Mouse (Mus musculus) Patski (cell line): ENCODE results near the gene Adgrl2. TPM values are rescaled to one million over a fixed set of nuclear protein-coding genes. Genes with fewer than 3 reads are reported as not detected.

ENCODE experiments used
- ATAC-seq: fragments of 100-300 bp; one replicate; pipeline ENCODE4 v1.8.0; 2021
- CTCF ChIA-PET: fragments of 350-600 bp; sonication (Branson Sonifier 250); formaldehyde crosslinking; loops from one replicate; lab custom pipeline; 2022; ENCODE audit warnings: inconsistent platforms; lab: Charles Lee
- POLR2A ChIA-PET: fragments of 350-600 bp; sonication (Branson Sonifier 250); formaldehyde crosslinking; loops from one replicate; lab custom pipeline; 2022; ENCODE audit warnings: antibody characterized with exemption, inconsistent platforms; lab: Charles Lee
- DNase-seq: peaks from one replicate; pipeline ENCODE4 v3.0.0-alpha.2; 2011; ENCODE audit warnings: low read depth, low spot score
- H3K27me3 ChIP-seq: fragments of 371-371 bp; one replicate; pipeline ENCODE4 v1.5.1; 2021
- CTCF ChIP-seq: fragments of 100-300 bp; IDR thresholded peaks from one replicate; pipeline ENCODE4 v1.5.1; 2021
- in situ Hi-C: fragments of 300-500 bp; cut with MboI; formaldehyde crosslinking; loops from 3 replicates; pipeline ENCODE4 v1.11.1; 2018; ENCODE audit warnings: low pct_unique_long_range_greater_than_20kb, mixed read lengths
- polyA plus RNA-seq: library from polyadenylated mRNA; unstranded; gene quantifications from one replicate; pipeline ENCODE4 v1.2.3, GENCODE M21; 2021

The Adgrl2 gene
- polyA plus RNA-seq, 1 experiment from 2014 or later = 107 TPM

DNA sequence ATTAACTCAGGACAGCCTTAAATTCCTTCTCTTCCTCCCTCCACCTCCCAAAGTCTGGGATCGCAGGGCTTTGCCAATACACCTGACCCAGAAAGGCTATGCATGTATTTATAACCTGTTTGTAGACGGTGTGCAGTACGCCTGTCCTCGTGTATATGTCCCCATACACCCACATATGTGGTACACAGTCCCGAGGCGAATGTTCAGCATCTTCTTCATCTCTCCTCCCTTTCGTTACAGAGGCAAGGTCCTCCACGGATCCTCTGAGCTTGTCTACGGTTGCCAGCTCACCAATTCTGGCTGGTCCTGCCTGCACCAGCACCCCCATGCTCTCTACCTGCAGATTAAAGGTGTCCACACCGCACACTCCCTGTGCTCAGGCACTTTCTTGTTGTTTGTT is 30.1 kb downstream of the Adgrl2 start:
- no peak for ATAC-seq
- POLR2A ChIA-PET = interaction anchor here (1.2 kb wide), 1 partner anchor 11 kb away, joined by 4 read pairs; no protein-coding TSS in a partner anchor

DNA sequence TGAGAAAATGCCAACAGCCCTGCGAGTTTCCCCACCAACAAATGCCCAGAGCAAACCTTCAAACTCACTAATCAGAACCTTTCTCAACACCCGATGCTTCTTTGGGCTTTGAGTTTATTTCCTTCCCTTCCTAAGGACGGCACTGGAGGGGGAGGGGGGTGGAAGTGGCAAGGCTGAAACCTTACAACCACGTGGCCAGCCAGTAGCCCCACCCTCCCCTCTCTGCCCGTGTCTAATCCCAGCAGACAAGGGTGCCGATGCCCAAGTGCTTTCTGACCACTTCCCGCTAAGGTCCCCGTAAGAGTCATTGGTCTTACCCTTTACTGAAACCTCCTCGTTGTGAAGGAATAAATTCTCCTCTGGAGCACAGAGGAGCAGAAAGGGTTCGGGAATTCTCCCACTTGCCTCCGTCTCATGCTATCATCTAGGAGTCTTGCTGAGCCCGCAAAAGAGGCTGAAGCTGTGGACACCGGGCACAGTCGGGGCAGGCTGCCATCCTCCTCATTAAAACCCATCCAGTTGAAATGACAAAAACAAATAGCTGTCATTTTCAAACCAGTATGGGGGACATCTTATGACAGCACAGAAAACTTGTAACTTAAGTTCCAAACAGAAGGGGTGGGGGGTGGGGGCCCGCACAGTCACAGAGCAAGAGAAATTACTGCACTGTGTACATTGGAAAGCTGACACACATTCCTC is 30.9 kb downstream of the Adgrl2 start:
- no peaks in the 10 kb centered on the region for H3K27me3 ChIP-seq
- ATAC-seq (peak; percentile 84), DNase-seq (no peak)
- ChIA-PET CTCF (interaction anchor here (1.1 to 2.8 kb wide), 4 partner anchors 8 to 18 kb away, joined by 3 to 10 read pairs (median 4); no protein-coding TSS in a partner anchor), POLR2A (interaction anchor here (1.2 to 1.6 kb wide), 2 partner anchors 11 to 12 kb away, joined by 3 to 4 read pairs; no protein-coding TSS in a partner anchor)
- in situ Hi-C loops = no loop called here
- no peak for TF ChIP-seq CTCF

More for the DNA sequence above, 30.1 kb downstream of the Adgrl2 start:
- no peak for TF ChIP-seq CTCF
- DNase-seq = no peak
- in situ Hi-C loops = no loop called here
- CTCF ChIA-PET = interaction anchor here (1.0 to 2.8 kb wide), 6 partner anchors 9 to 230 kb away, joined by 3 to 10 read pairs (median 4); no protein-coding TSS in a partner anchor
- no peaks in the 10 kb centered on the region for H3K27me3 ChIP-seq

DNA sequence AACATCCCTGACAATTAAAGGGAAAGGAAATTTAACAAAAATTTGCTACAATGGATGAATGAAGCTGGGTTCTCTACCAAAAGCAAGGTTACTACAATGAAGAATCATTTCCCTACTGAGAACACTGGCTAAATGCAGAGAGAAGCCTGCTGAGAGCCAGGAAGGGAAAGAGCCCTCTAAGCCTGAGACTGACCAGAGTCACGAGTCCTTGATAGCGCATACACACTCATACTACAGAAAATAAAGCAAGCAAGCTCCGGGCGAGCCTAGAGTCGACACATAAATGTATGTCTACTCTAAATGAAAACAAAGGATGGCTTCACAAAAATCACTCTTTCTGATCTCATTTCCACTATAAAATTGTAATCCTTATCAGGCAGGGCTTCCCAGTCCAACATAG is 31.6 kb downstream of the Adgrl2 start:
- no peak for DNase-seq
- CTCF ChIA-PET = interaction anchor here (1.4 to 1.8 kb wide), 2 partner anchors 19 to 23 kb away, joined by 3 to 4 read pairs; no protein-coding TSS in a partner anchor
- in situ Hi-C loops = no loop called here
- POLR2A ChIA-PET = interaction anchor here (1.6 kb wide), 1 partner anchor 10 kb away, joined by 3 read pairs; no protein-coding TSS in a partner anchor
- ATAC-seq = no peak
- no peak for TF ChIP-seq CTCF
- no peaks in the 10 kb centered on the region for H3K27me3 ChIP-seq

DNA sequence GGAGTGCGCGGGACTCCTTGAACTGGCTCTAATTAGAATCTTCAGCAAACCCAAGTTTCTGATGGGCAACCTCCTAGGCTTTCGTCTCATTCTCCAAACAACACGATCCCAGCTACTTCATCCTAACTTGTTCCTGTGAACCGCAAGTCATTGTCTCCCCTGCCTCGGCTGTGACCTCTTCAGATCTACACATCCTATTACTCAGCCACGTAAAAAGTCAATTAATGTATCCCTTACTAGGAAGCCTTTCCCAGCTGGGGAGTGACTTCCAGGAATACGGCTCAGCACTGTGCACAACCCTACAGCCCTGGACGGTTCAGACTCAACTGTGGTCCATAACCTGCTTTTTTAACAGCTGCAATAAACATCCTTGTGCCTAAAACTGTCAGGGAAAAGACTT is 32.2 kb downstream of the Adgrl2 start:
- H3K27me3 ChIP-seq = no peaks in the 10 kb centered on the region
- ATAC-seq (no peak), DNase-seq (no peak)
- in situ Hi-C loops = no loop called here
- TF ChIP-seq CTCF = no peak
- ChIA-PET POLR2A (interaction anchor here (1.6 kb wide), 1 partner anchor 9 kb away, joined by 3 read pairs; no protein-coding TSS in a partner anchor), CTCF (interaction anchor here (1.8 to 2.9 kb wide), 2 partner anchors 8 to 23 kb away, joined by 4 to 10 read pairs; no protein-coding TSS in a partner anchor)

DNA sequence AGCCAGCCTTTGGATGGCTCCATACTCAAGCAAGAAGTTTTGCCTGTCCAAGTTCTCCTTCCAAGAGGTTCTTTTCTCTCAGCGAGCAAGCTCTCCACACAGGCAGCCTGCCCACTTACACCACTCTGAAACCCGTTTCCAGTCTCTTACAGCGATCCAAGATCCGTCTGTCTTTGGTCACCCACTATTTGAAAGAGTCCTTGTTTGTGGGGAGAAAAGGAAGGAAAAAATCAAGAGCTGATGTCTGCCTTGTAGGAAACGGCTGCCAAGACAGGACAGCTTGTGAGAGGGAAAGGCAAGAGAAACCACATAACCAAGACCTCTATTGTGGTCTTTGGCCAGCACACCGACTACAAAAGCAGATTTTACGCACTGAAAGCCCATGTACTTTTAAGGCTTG is 33.5 kb downstream of the Adgrl2 start:
- no peaks in the 10 kb centered on the region for H3K27me3 ChIP-seq
- ATAC-seq = no peak
- in situ Hi-C loops = no loop called here

DNA sequence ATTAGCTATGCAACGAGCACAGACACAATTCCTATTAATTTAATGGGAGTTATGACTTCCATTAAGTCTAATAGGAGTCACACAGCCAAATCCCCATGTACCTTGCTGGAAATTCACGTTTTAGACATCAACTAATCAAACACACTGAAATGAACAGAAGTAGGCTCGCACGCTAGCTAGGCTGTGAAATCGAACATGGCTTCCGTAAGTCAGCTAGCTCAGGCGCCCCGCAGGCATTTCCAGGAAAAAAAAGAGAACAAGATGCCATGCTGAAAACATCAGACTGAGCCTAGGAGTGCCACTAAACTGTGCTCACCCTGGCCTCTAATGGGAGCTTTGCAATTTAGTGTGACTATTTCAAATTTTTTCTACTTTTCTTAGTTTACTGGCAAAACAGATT is 40.6 kb downstream of the Adgrl2 start:
- in situ Hi-C loops = no loop called here
- CTCF ChIA-PET = interaction anchor here (0.9 to 1.4 kb wide), 4 partner anchors 9 to 17 kb away, joined by 3 to 6 read pairs (median 4); no protein-coding TSS in a partner anchor
- ATAC-seq = no peak
- H3K27me3 ChIP-seq = no peaks in the 10 kb centered on the region
- DNase-seq = no peak
- no peak for TF ChIP-seq CTCF
- POLR2A ChIA-PET = interaction anchor here (0.6 to 0.7 kb wide), 2 partner anchors 15 to 145 kb away, joined by 3 read pairs; no protein-coding TSS in a partner anchor

More for the DNA sequence above, 33.5 kb downstream of the Adgrl2 start:
- ChIA-PET POLR2A (no interaction called here), CTCF (interaction anchor here (1.0 to 2.9 kb wide), 6 partner anchors 9 to 86 kb away, joined by 3 to 10 read pairs (median 4); no protein-coding TSS in a partner anchor)
- DNase-seq = no peak
- TF ChIP-seq CTCF = no peak

DNA sequence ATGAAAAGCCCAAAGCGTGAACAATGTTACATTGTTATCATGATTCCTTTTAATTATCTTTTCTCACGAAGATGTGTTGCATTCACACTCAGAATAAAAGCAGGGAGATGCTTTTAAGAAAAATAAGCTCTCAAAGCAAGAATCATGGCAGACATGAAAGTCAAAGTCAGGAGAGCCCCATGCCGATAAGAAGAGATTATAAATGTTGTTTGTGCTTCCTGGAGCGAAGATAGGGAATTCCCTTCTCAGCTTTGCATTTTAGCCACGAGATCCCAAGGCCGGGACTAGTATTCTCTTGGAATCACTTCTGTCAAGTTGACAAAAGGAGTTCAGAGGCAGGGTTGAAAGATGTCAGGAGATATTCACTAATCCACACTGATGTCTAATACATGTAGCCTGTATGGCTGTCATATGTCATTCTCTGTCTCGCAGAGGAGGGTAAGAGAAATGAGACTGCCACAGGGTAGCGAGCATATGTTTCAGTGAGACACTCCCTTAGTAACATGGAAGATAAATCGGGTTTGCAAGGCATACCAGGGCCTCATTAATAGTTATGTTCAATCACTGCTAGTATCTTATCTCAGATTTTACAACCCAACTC is 42.5 kb downstream of the Adgrl2 start:
- ChIA-PET CTCF (interaction anchor here (0.9 kb wide), 1 partner anchor 11 kb away, joined by 3 read pairs; no protein-coding TSS in a partner anchor), POLR2A (no interaction called here)
- in situ Hi-C loops = no loop called here
- no peak for TF ChIP-seq CTCF
- no peak for DNase-seq
- H3K27me3 ChIP-seq = no peaks in the 10 kb centered on the region
- no peak for ATAC-seq

DNA sequence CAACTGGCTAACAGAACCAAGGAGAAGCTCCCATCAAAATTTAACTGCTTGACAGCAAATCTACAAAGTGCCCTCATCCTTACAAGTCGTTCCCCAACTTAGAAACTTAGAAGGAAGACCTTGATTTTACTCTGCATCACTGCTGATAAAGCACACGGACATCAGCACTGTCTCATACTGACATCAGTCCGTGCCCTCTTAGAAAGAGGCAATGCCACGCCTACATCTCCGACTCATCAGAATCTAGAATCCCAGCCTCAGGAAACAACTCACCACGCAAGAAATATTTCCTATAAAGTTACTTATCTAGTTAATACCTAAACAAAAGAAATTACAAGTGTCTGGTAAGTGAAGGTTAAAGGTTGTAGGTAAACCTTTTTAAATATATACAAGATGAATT is 43.1 kb downstream of the Adgrl2 start:
- ChIA-PET CTCF (interaction anchor here (0.9 kb wide), 1 partner anchor 10 kb away, joined by 3 read pairs; no protein-coding TSS in a partner anchor), POLR2A (no interaction called here)
- DNase-seq (no peak), ATAC-seq (no peak)
- no peak for TF ChIP-seq CTCF
- no peaks in the 10 kb centered on the region for H3K27me3 ChIP-seq
- in situ Hi-C loops = no loop called here

DNA sequence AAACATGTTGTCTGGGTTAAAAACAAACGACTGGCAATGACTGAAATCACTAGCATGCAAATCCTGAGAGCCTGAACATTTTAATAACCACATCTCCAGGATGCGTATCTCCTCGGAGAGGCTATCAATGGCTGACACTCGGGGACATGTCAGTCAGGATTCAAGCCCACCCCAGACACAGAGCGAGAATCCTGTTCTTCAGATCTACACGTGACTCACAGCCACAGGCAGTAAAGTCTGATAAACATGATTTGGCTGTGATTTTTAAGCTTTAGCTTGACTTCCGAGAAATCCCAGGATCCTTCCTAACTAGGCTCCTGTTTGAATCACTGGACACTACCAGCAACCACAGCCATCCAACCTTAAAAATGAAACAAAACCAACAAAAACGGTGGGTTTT is 44.8 kb downstream of the Adgrl2 start:
- DNase-seq (no peak), ATAC-seq (peak; percentile 23)
- POLR2A ChIA-PET = no interaction called here
- in situ Hi-C loops = no loop called here
- no peak for TF ChIP-seq CTCF
- H3K27me3 ChIP-seq = no peaks in the 10 kb centered on the region
- CTCF ChIA-PET = interaction anchor here (1.0 kb wide), 1 partner anchor 19 kb away, joined by 3 read pairs; no protein-coding TSS in a partner anchor

DNA sequence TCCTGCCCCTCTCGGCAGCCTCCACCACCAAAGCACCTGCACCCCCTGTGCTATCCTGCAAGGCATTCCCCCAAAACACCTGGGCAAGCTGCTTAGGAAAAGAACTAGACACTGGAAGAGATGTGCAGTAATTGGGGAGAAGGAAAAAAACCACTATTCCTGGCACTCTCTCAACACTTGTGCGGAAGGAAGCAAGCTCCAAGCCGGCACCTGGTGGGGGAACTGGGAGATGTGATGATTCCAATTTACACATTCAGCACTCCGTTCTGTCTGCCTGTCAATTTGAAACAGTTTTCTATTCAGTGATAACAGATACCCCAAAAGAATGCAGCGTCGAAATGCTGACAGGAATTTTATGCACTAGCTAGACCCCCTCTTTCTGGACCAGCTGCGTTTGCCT is 50.9 kb downstream of the Adgrl2 start:
- H3K27me3 ChIP-seq = no peaks in the 10 kb centered on the region
- DNase-seq (no peak), ATAC-seq (no peak)
- POLR2A ChIA-PET = no interaction called here
- CTCF ChIA-PET = interaction anchor here (0.7 to 1.3 kb wide), 2 partner anchors 12 to 19 kb away, joined by 3 read pairs; no protein-coding TSS in a partner anchor
- in situ Hi-C loops = no loop called here
- TF ChIP-seq CTCF = no peak
